Mouse (Mus musculus): Measurements from ENCODE around the gene Prdm2. TPM values are rescaled to one million over a fixed set of nuclear protein-coding genes. Genes with fewer than 3 reads are reported as not detected.

The Prdm2 gene
- polyA plus RNA-seq, 1 experiment from 2014 or later, result 10.0 TPM

DNA sequence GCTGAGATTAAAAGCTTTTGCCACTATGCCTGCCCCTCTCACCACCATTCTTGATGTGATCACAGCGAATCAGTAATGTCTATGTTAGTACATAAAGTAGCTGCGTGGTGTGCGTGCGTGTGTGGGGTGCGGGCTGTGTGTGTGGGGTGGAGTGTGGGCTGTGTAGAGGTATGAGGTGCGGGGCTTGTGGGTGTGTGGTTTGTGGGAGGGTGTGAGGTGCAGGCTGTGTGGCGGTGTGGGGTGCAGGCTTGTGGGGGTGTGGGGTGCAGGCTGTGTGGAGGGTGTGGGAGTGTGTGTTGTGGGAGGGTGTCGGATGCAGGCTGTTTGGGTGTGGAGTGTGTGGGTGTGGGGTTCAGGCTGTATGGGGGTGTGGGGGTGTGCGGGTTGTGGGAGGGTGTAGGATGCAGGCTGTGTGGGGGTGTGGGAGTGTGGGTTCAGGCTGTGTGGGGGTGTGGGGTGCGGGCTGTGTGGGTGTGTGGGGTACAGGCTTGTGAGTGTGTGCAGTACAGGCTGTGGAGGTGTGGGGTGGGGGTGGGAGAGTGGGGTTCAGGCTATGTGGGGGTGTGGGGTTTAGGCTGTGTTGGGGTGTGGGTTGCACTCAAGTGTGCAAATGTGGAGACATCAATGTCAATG is 19.1 kb upstream of the Prdm2 start:
- Histone ChIP-seq H3K27ac (no peak overlapping the region), H3K9ac (no peak overlapping the region), H3K4me1 (replicated peaks) (no peaks in the 10 kb centered on the region), H3K4me3 (replicated peaks) (no peak overlapping the region), H3K27me3 (replicated peaks) (no peaks in the 10 kb centered on the region), H3K9me3 (no peaks in the 10 kb centered on the region), H3K4me2 (replicated peaks) (no peak overlapping the region), H3K36me3 (no peaks in the 10 kb centered on the region)
- 91% methylated on average over 10 of the region's 10 CpGs for WGBS
- no peak for ATAC-seq

DNA sequence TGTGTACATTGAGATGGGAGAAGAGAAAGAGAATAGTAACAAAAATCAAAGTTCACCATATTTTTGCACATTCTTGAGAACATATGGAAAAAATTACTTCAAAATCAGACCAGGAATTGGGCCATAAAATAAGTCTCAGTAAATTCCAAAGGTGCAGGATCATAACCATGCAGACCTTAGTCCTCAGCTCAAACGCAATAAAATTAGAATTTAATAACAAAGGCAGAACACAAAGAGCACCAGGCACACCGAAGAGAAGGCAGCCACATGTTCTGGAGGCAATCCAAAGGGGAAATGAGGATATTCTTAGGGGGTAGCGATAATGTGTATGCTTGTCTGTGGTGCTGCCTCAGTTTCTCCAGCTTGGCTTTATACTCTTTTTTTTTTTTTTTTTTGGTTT is 18.3 kb upstream of the Prdm2 start:
- no peak overlapping the region for H3K9ac ChIP-seq
- H3K4me1 ChIP-seq (replicated peaks), result no peaks in the 10 kb centered on the region
- no peaks in the 10 kb centered on the region for H3K36me3 ChIP-seq
- no peak overlapping the region for H3K27ac ChIP-seq
- 53% methylated on average over 3 of the region's 3 CpGs for WGBS
- no peaks in the 10 kb centered on the region for H3K27me3 ChIP-seq (replicated peaks)
- H3K4me2 ChIP-seq (replicated peaks), result no peak overlapping the region
- H3K9me3 ChIP-seq, result no peaks in the 10 kb centered on the region
- no peak for ATAC-seq
- H3K4me3 ChIP-seq (replicated peaks), result no peak overlapping the region

DNA sequence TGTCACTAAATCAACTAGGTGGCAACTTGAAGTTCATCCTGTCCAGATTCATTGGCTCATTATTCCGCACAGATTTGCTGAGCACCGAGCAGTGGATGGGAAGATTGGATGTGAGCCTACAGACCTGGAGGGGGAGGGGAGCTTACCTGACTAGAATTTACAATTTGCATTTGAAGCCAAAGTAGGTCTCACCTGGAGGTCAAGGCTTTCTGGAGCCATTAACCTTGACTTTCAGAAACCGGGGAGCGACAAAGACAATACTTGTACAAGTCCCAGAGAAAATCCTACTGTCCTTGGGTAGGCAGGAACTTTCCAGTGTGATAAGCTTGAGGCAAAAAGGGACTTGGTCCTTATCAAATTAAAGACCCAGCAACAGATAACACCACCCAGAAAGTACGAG is 15.2 kb upstream of the Prdm2 start:
- Histone ChIP-seq H3K4me1 (replicated peaks) (no peaks in the 10 kb centered on the region), H3K9me3 (no peaks in the 10 kb centered on the region), H3K27me3 (replicated peaks) (no peaks in the 10 kb centered on the region), H3K9ac (no peak overlapping the region), H3K27ac (no peak overlapping the region), H3K4me3 (replicated peaks) (no peak overlapping the region), H3K4me2 (replicated peaks) (no peak overlapping the region), H3K36me3 (no peaks in the 10 kb centered on the region)
- ATAC-seq, result no peak
- 50% methylated on average over 5 of the region's 5 CpGs for WGBS

DNA sequence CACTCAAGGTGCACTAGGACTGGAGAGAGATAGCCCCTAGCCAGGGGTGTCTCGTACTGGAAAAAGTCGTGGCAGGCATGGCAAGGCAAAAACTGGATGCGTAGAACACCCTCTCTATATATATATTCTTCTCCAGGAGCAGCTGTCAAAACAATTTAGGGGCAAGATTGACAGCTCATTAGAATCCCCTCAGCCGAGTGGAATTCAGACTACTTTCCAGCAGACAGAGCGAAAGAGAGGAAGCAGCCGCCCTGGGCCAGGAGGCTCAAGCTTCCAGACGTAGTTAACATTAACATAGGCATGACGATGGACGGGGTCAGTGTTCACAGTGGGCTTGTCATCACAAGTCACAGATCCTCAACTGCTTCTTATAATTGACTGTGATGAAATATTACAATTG is 13.1 kb upstream of the Prdm2 start:
- WGBS, result 53% methylated on average over 9 of the region's 9 CpGs
- ATAC-seq, result no peak

DNA sequence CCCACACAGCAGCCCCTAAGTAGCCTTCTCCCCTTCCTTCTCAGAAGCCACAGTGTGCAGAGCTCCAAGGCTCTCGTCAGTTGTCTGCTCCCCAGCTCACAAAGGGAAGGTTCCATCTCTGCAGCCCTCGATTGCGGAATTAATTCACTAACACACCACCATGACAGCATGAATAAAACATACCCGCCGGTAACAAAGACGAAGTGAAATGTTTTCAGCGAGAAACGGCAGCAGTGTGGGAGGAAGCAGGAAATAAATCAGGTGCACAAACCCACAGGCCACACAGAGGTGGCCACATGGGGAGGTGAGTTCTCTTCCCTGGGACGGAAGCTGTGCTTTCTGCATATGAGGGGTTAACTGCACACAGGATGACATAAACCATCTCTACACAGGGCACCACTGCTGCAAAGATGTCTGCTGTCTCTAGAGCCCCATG is 6.5 kb upstream of the Prdm2 start:
- H3K9ac ChIP-seq, result no peak overlapping the region
- no peaks in the 10 kb centered on the region for H3K36me3 ChIP-seq
- WGBS, result 41% methylated on average over 9 of the region's 9 CpGs
- H3K4me2 ChIP-seq (replicated peaks), result no peak overlapping the region
- no peak overlapping the region for H3K27ac ChIP-seq
- ATAC-seq, result no peak
- no peaks in the 10 kb centered on the region for H3K4me1 ChIP-seq (replicated peaks)
- no peaks in the 10 kb centered on the region for H3K9me3 ChIP-seq
- no peak overlapping the region for H3K4me3 ChIP-seq (replicated peaks)
- no peaks in the 10 kb centered on the region for H3K27me3 ChIP-seq (replicated peaks)

More for the DNA sequence above, 13.1 kb upstream of the Prdm2 start:
- no peak overlapping the region for H3K27ac ChIP-seq
- H3K36me3 ChIP-seq, result no peaks in the 10 kb centered on the region
- H3K27me3 ChIP-seq (replicated peaks), result no peaks in the 10 kb centered on the region
- no peak overlapping the region for H3K4me2 ChIP-seq (replicated peaks)
- no peaks in the 10 kb centered on the region for H3K4me1 ChIP-seq (replicated peaks)
- H3K9ac ChIP-seq, result no peak overlapping the region
- no peaks in the 10 kb centered on the region for H3K9me3 ChIP-seq
- no peak overlapping the region for H3K4me3 ChIP-seq (replicated peaks)

DNA sequence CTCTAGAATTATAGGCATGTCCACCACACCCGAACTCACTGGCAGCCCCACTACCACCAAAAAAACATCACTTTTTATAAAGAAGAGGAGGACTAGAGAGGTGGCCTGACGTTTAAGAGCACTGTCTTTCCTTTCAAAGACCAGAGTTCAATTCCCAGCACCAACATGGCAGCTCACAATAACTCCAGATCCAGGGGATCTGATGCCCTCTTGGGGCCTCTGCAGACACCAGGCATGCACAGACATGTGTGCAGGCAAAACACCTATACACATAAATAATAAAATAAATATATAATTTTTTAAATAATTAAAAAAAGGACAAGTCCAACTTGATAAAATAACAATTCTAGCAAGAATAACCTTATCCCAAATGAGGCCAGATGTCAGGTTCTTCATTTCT is 6.1 kb upstream of the Prdm2 start:
- ATAC-seq, result no peak
- WGBS, result 81% methylated on average over 2 of the region's 2 CpGs
- Histone ChIP-seq H3K27ac (no peak overlapping the region), H3K4me1 (replicated peaks) (no peaks in the 10 kb centered on the region), H3K27me3 (replicated peaks) (no peaks in the 10 kb centered on the region), H3K4me3 (replicated peaks) (no peak overlapping the region), H3K4me2 (replicated peaks) (no peak overlapping the region), H3K9ac (no peak overlapping the region), H3K9me3 (no peaks in the 10 kb centered on the region), H3K36me3 (no peaks in the 10 kb centered on the region)

DNA sequence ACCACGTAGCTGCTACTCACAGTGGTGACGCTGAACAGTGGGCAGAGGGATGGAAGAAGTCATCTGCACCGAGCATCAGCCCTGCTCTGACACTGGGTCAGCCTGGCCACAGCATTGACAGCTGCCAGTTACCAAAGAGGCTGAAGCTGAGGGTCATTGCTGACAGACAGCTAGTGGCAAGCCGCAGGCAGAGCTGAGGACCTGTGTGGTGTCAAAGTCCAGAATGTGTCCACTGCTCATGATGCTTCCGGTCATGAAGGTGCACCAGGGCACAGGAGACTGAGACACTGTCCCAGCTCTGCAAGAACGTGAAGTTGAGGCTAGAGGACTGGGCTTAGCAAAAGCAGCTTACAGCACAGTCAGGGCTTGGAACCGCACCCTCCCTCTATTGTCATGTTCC is 4.4 kb upstream of the Prdm2 start:
- 85% methylated on average over 7 of the region's 7 CpGs for WGBS
- Histone ChIP-seq H3K27me3 (replicated peaks) (no peaks in the 10 kb centered on the region), H3K4me1 (replicated peaks) (peaks cover 5% of the 10 kb centered on the region), H3K9me3 (no peaks in the 10 kb centered on the region), H3K4me2 (replicated peaks) (no peak overlapping the region), H3K36me3 (no peaks in the 10 kb centered on the region), H3K27ac (no peak overlapping the region), H3K4me3 (replicated peaks) (no peak overlapping the region), H3K9ac (no peak overlapping the region)
- ATAC-seq, result no peak

DNA sequence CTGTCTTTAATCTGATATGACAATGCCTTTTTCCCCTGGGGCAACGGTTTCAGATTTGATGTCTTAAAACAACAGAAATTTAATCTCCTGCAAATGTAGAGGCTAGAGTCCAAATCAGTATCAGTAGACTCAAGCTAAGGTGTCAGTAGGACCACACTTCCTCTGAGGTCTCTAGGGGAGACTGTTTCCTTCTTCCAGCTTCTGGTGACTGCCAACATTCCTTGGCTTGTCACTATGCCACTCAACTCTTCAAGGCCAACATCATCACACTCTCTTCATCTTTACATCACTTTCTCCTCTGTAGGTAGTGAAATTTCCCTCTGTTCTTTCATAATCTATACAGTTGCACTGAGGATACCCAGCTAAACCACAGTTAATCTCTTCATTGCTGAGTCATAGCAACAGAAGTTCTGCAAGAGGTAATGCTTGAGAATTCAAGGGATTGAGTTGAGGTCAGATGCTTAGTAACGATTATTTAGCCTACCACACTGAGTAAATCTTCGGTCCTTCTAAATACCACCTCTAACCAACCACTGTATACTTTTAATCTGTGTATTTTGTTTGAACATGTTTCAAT is 1.5 kb upstream of the Prdm2 start:
- no peak for ATAC-seq
- no peaks in the 10 kb centered on the region for H3K27me3 ChIP-seq (replicated peaks)
- H3K4me1 ChIP-seq (replicated peaks), result peaks cover 5% of the 10 kb centered on the region
- 92% methylated on average over 3 of the region's 3 CpGs for WGBS
- H3K4me3 ChIP-seq (replicated peaks), result no peak overlapping the region
- H3K36me3 ChIP-seq, result no peaks in the 10 kb centered on the region
- H3K27ac ChIP-seq, result no peak overlapping the region
- no peak overlapping the region for H3K4me2 ChIP-seq (replicated peaks)
- no peak overlapping the region for H3K9ac ChIP-seq
- H3K9me3 ChIP-seq, result no peaks in the 10 kb centered on the region

DNA sequence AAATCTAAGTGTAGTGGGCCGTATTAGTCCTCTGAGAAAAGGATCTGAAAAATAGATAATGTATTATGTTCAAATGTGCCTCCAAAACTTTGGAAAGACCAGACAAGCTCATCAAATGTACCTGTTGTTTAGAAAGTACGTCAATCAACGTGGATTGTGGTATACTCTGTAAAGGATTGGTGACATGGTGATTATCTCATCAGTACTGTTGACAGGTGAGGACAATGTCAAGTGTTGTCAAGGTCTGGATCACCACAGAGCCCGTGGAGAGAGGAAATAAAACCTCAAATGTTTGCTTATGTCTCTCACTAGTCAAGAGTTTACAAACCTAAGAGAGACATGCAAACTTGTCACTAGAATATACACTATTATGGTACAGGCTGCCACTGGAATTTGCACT is 776 bp upstream of the Prdm2 start:
- H3K27ac ChIP-seq, result no peak overlapping the region
- ATAC-seq, result no peak
- no peaks in the 10 kb centered on the region for H3K36me3 ChIP-seq
- H3K27me3 ChIP-seq (replicated peaks), result no peaks in the 10 kb centered on the region
- H3K9ac ChIP-seq, result no peak overlapping the region
- H3K4me1 ChIP-seq (replicated peaks), result peaks cover 5% of the 10 kb centered on the region
- H3K4me3 ChIP-seq (replicated peaks), result no peak overlapping the region
- H3K9me3 ChIP-seq, result no peaks in the 10 kb centered on the region
- no peak overlapping the region for H3K4me2 ChIP-seq (replicated peaks)
- 85% methylated on average over 4 of the region's 4 CpGs for WGBS

DNA sequence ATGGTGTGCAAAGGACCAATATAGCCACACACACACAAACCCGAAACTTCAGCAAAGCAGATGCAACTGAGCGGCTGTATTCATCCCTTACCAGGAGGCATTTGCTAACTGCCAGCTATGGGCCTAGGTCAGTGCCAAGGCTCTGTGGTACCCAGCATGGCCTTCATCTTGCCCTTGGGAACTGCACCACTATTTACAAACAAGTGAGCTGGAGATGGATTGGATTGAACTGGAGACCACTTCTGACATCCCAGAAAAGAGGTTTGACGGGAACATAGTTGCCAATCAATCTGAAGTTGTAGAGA is 332 bp upstream of the Prdm2 start:
- Histone ChIP-seq H3K4me1 (replicated peaks) (peaks cover 5% of the 10 kb centered on the region), H3K4me3 (replicated peaks) (no peak overlapping the region), H3K4me2 (replicated peaks) (peak overlapping the region; percentile 73), H3K27ac (no peak overlapping the region), H3K36me3 (no peaks in the 10 kb centered on the region), H3K27me3 (replicated peaks) (no peaks in the 10 kb centered on the region), H3K9ac (no peak overlapping the region; the same call in 1 of the 2 replicates), H3K9me3 (no peaks in the 10 kb centered on the region)
- 93% methylated on average over 3 of the region's 3 CpGs for WGBS
- no peak for ATAC-seq

DNA sequence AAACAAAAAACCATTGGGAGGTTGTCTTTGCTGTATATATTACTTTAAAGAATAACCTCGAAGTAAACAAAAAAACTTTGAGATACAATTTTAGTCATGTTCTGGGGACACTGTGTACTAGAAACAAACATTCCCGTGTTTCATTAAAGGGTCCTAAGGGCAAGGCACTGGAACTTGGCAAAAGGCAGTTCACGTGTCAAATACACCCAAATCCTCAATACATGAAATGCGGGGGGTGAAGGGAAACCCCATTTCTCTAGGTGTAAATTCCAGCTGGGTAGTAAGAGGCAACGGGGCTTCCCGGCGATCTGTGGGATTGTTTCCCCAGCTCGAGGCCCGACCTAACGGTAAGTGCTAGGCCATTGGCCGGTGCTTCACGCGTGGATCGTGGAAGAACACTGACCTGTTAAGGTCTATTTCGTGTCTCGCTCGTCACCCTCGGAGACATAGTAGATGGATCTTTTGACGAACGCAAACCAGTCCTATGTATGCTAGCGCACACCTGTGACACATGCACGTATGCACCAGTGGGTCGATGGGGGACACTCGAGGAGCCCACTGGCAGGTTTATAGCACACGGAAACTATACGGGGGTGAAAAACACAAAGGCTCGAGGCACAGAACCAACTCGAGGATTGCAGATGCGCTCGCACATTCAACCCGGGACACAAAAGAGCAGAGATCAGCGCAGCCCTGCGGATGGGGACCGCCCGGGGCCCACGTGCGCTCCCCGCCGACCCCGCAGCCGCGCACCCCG is 1.0 kb downstream of the Prdm2 start:
- ATAC-seq, result peak; percentile 59

DNA sequence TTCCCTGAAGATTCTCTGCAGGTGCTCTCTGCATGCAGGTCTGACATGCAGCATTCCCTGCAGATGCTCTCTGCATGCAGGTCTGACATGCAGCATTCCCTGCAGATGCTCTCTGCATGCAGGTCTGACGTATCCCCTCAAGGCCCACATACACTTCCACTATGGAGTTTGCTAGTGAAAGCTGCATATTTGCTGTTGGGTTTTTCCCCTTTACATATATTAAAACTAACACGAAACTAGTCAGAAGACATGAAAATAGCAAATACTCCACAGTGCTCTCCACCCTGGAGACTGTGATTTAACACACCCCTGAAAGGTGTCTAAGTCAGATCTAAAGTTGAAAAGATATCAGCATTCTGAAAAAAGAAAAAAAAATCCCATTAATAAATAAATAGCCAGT is 2.8 kb downstream of the Prdm2 start:
- no peak overlapping the region for H3K9ac ChIP-seq
- H3K27ac ChIP-seq, result no peak overlapping the region
- no peak for ATAC-seq
- no peak overlapping the region for H3K4me3 ChIP-seq (replicated peaks)
- H3K27me3 ChIP-seq (replicated peaks), result no peaks in the 10 kb centered on the region
- 83% methylated on average over 2 of the region's 2 CpGs for WGBS
- H3K9me3 ChIP-seq, result no peaks in the 10 kb centered on the region
- H3K4me1 ChIP-seq (replicated peaks), result peaks cover 5% of the 10 kb centered on the region
- no peaks in the 10 kb centered on the region for H3K36me3 ChIP-seq
- no peak overlapping the region for H3K4me2 ChIP-seq (replicated peaks)

More for the DNA sequence above, 1.0 kb downstream of the Prdm2 start:
- Histone ChIP-seq H3K4me2 (replicated peaks) (peak overlapping the region; percentile 73), H3K4me3 (replicated peaks) (peak overlapping the region; percentile 78), H3K4me1 (replicated peaks) (peaks cover 5% of the 10 kb centered on the region), H3K36me3 (no peaks in the 10 kb centered on the region), H3K27ac (peak overlapping the region; percentile 80), H3K9ac (peak overlapping the region; percentile 80), H3K9me3 (no peaks in the 10 kb centered on the region), H3K27me3 (replicated peaks) (no peaks in the 10 kb centered on the region)
- WGBS, result 7% methylated on average over 43 of the region's 43 CpGs

DNA sequence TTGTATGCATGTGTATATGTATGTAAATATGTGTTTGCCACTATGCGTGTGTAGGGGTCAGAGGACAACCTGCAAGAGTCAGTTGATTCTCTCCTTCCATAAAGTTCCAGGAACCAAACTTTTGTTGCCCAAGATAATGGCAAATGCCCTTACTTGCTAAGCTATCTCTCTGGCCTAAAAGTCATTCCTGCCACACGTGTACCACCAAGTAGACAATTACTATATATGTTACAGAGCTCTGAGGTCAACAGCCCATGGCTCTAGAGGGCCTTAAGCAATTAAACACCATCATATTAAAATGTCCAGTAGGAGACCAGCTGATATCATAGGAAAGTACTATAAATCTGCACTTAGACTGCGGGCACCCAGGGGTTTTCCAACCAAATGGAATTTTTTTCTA is 10.1 kb downstream of the Prdm2 start:
- Histone ChIP-seq H3K4me2 (replicated peaks) (no peak overlapping the region), H3K27me3 (replicated peaks) (no peaks in the 10 kb centered on the region), H3K27ac (no peak overlapping the region), H3K4me3 (replicated peaks) (no peak overlapping the region), H3K36me3 (no peaks in the 10 kb centered on the region), H3K9ac (no peak overlapping the region), H3K9me3 (no peaks in the 10 kb centered on the region), H3K4me1 (replicated peaks) (no peaks in the 10 kb centered on the region)
- 71% methylated on average over 3 of the region's 3 CpGs for WGBS
- ATAC-seq, result no peak

Data from intestine, embryonic 15.5 days (tissue).